Mouse (Mus musculus) forebrain, embryonic 11.5 days (tissue): ENCODE measurements around the gene 4933430I17Rik. TPM values are rescaled to one million over a fixed set of nuclear protein-coding genes. Genes with fewer than 3 reads are reported as not detected.
A peak's percentile ranks its signal among the peaks of the same experiment; 100 is the strongest.

Source experiments
- ATAC-seq: fragments of 200-750 bp; cut with Nextera tagmentation; replicated peaks from 2 replicates; pipeline ENCODE4 v1.8.0; 2017; ENCODE audit warnings: moderate TSS enrichment; ENCODE audit not compliant: low FRiP score
- DNase-seq: peaks from one replicate; pipeline ENCODE4 v3.0.0-alpha.2; 2017; ENCODE audit warnings: low spot score
- H3K27ac ChIP-seq: fragments of 300-500 bp; sonication (generic); 2 replicates; pipeline ENCODE4 v1.5.1; 2014; ENCODE audit warnings: low read depth, low read length
- H3K27me3 ChIP-seq: fragments of 300-500 bp; sonication (generic); 2 replicates; pipeline ENCODE4 v1.6.1; 2014; ENCODE audit warnings: mild to moderate bottlenecking, low read length, mixed read lengths; ENCODE audit not compliant: control insufficient read depth, insufficient read depth
- H3K36me3 ChIP-seq: fragments of 300-500 bp; sonication (generic); 2 replicates; pipeline ENCODE4 v1.6.1; 2014; ENCODE audit warnings: mild to moderate bottlenecking, low read length, moderate library complexity, mixed read lengths; ENCODE audit not compliant: control insufficient read depth, insufficient read depth
- H3K4me1 ChIP-seq: fragments of 300-500 bp; sonication (generic); replicated peaks from 2 replicates; pipeline ENCODE4 v1.6.1; 2014; ENCODE audit warnings: low read length, mixed read lengths; ENCODE audit not compliant: control insufficient read depth, insufficient read depth
- H3K4me2 ChIP-seq: fragments of 300-500 bp; sonication (generic); 2 replicates; pipeline ENCODE4 v1.6.1; 2014; ENCODE audit warnings: low read depth, mild to moderate bottlenecking, low read length, moderate library complexity, mixed read lengths; ENCODE audit not compliant: severe bottlenecking
- H3K4me3 ChIP-seq: fragments of 300-500 bp; sonication (generic); 2 replicates; pipeline ENCODE4 v1.5.1; 2014; ENCODE audit warnings: low read depth, low read length
- H3K9ac ChIP-seq: fragments of 300-500 bp; sonication (generic); 2 replicates; pipeline ENCODE4 v1.6.1; 2014; ENCODE audit warnings: low read length
- H3K9me3 ChIP-seq: fragments of 300-500 bp; sonication (generic); 2 replicates; pipeline ENCODE4 v1.6.1; 2016; ENCODE audit warnings: low read length, mixed read lengths; ENCODE audit not compliant: control insufficient read depth
- whole genome bisulfite sequencing: fragments of 180-500 bp; shearing (Covaris S2); extraction: QIAGEN DNeasy Blood & Tissue Kit; methylation state at CpG from one replicate; pipeline ENCODE4 v1.1.7; 2014; 5-methylcytosine and 5-hydroxymethylcytosine counted together
- polyA plus RNA-seq: library from polyadenylated mRNA; unstranded; fragments of >200 nt; fragmentation: Nextera tagmentation; extraction: Ambion mirVana; gene quantifications from 2 replicates; pipeline ENCODE4 v1.2.1, GENCODE M21; 2014

Gene 4933430I17Rik
- polyA plus RNA-seq, 1 experiment from 2014 or later: 1.1 TPM

DNA sequence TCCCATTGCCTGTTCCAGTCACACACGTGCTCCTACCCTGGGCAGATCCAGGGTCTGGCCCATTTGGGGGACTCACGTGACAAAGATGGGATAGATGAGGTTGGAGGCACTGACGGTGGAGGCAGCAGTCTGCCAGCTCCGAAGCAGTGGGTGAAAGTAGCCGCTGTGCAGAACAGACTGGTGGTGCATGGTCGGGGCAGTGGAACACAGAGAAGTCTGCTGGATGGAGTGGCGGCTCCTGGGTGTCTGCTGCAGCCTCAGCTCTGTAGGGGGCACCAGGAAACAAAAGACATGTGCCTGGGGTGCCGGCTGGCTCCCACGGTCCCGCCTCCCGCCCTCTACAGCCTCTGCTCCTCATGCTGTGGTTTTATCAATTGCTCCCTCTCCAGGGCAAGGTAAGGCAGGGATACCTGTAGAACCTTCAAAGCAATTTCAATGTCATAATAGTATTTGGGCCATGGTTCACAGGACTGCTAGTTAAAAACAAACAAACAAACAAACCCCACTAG, 11.1 kb upstream of the 4933430I17Rik start:
- no peak for DNase-seq
- H3K9ac ChIP-seq: no peak overlapping the region
- no peak overlapping the region for H3K27ac ChIP-seq
- ATAC-seq: no peak
- H3K4me1 ChIP-seq: peaks cover 8% of the 10 kb centered on the region
- no peak overlapping the region for H3K4me2 ChIP-seq
- 52% methylated on average over 10 of the region's 11 CpGs for WGBS
- peaks cover 2% of the 10 kb centered on the region; the same call in 1 of the 2 replicates for H3K36me3 ChIP-seq
- H3K4me3 ChIP-seq: no peak overlapping the region
- no peaks in the 10 kb centered on the region for H3K27me3 ChIP-seq
- H3K9me3 ChIP-seq: no peaks in the 10 kb centered on the region

- peaks cover 2% of the 10 kb centered on the region; the same call in 1 of the 2 replicates for H3K36me3 ChIP-seq
- peaks cover 10% of the 10 kb centered on the region for H3K4me1 ChIP-seq
- no peak overlapping the region for H3K4me3 ChIP-seq
- peak overlapping the region; percentile 24; the same call in 1 of the 2 replicates for H3K4me2 ChIP-seq
- H3K9me3 ChIP-seq: no peaks in the 10 kb centered on the region
- ATAC-seq: no peak
- no peak for DNase-seq
- WGBS: 92% methylated on average over 7 of the region's 7 CpGs
- no peak overlapping the region for H3K9ac ChIP-seq
- H3K27me3 ChIP-seq: no peaks in the 10 kb centered on the region
- no peak overlapping the region for H3K27ac ChIP-seq
Observed at GRCm38 (mm10) chr4:62514995-62515394, 10.2 kb upstream of the 4933430I17Rik start.

DNA sequence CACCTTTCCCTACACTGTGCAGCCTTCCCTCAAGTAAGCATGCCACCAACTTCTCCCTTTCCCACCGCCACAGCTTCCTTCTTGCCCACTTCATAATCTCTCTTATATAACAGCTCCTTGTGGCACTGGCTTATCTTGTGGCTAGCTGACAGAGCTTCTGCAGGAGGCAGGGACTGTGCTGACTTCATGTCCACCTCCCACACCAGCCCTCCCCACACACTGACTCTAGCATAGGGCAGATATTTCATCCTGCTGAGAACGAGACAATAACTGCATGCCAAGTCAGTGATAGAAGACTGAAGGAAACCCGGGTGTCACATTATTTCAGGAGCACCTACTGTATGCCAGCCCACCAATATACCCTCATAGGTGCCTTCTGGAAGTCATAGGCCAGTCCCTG, 9.7 kb upstream of the 4933430I17Rik start:
- ATAC-seq: no peak
- WGBS: 86% methylated on average over 3 of the region's 3 CpGs
- Histone ChIP-seq H3K4me3 (peak overlapping the region; percentile 5; the same call in 1 of the 2 replicates), H3K9ac (peak overlapping the region; percentile 16; the same call in 1 of the 2 replicates), H3K4me1 (peaks cover 10% of the 10 kb centered on the region), H3K36me3 (peaks cover 2% of the 10 kb centered on the region; the same call in 1 of the 2 replicates), H3K9me3 (no peaks in the 10 kb centered on the region), H3K4me2 (no peak overlapping the region), H3K27ac (no peak overlapping the region), H3K27me3 (no peaks in the 10 kb centered on the region)
- DNase-seq: no peak

GRCm38 (mm10) chr4:62516079-62516478, 9.1 kb upstream of the 4933430I17Rik start:
- peaks cover 2% of the 10 kb centered on the region; the same call in 1 of the 2 replicates for H3K36me3 ChIP-seq
- 53% methylated on average over 2 of the region's 2 CpGs for WGBS
- 0 out of 2 replicates have a peak overlapping the region, but pooled peaks have one; percentile 18 for H3K27ac ChIP-seq
- no peaks in the 10 kb centered on the region for H3K9me3 ChIP-seq
- H3K4me1 ChIP-seq: peaks cover 10% of the 10 kb centered on the region
- no peaks in the 10 kb centered on the region for H3K27me3 ChIP-seq
- H3K9ac ChIP-seq: peak overlapping the region; percentile 16; the same call in 1 of the 2 replicates
- DNase-seq (no peak), ATAC-seq (no peak)
- H3K4me2 ChIP-seq: no peak overlapping the region
- peak overlapping the region; percentile 5; the same call in 1 of the 2 replicates for H3K4me3 ChIP-seq

DNA sequence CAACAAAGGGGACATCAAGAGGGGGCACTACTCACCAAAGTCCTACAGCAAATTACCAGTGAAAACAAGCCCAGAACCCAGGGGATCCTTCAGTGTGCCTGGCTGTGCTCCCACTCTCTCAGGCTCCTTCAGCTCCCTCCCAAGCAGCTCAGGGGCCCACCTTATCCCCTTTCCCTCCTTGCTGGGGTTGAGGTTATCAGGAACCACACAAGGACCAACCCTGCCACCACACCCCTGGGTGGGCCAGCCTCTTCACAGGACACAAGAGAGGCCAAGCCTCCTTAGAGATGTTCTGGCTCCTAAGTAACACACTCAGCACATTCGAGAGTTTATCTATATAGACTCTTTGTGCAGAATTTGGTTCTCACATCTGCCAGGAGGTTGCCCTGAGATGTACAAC, 8.6 kb upstream of the 4933430I17Rik start:
- Histone ChIP-seq H3K36me3 (peaks cover 2% of the 10 kb centered on the region; the same call in 1 of the 2 replicates), H3K9ac (no peak overlapping the region), H3K27me3 (no peaks in the 10 kb centered on the region), H3K4me3 (no peak overlapping the region), H3K4me2 (no peak overlapping the region), H3K9me3 (no peaks in the 10 kb centered on the region), H3K27ac (no peak overlapping the region), H3K4me1 (peaks cover 10% of the 10 kb centered on the region)
- no peak for DNase-seq
- WGBS: 79% methylated on average over 1 of the region's 1 CpGs
- ATAC-seq: no peak

DNA sequence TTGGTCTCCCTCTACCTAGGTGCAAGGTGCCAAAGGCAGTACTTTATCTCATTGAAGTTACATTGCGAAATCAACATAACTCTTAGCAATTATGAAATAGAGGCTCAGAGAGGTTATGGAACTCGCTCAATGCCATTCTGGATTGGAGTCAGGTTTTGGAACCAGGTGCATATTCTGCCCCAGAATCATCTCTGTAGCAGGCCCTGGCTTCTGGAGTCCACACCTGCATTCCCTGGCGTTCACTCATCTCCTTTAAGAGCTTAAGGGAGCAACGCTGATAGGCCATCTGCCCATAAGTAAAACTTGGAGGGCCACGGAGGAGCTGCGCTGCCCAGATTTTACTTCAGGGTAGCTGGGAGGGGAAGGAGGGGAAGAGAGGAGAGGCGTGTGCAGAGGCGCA, 8.1 kb upstream of the 4933430I17Rik start:
- H3K4me1 ChIP-seq: peaks cover 10% of the 10 kb centered on the region
- no peak overlapping the region for H3K27ac ChIP-seq
- H3K9me3 ChIP-seq: no peaks in the 10 kb centered on the region
- H3K4me3 ChIP-seq: no peak overlapping the region
- DNase-seq (no peak), ATAC-seq (no peak)
- H3K9ac ChIP-seq: 0 out of 2 replicates have a peak overlapping the region, but pooled peaks have one; percentile 23
- 90% methylated on average over 8 of the region's 8 CpGs for WGBS
- peaks cover 2% of the 10 kb centered on the region; the same call in 1 of the 2 replicates for H3K36me3 ChIP-seq
- no peaks in the 10 kb centered on the region for H3K27me3 ChIP-seq
- no peak overlapping the region for H3K4me2 ChIP-seq

DNA sequence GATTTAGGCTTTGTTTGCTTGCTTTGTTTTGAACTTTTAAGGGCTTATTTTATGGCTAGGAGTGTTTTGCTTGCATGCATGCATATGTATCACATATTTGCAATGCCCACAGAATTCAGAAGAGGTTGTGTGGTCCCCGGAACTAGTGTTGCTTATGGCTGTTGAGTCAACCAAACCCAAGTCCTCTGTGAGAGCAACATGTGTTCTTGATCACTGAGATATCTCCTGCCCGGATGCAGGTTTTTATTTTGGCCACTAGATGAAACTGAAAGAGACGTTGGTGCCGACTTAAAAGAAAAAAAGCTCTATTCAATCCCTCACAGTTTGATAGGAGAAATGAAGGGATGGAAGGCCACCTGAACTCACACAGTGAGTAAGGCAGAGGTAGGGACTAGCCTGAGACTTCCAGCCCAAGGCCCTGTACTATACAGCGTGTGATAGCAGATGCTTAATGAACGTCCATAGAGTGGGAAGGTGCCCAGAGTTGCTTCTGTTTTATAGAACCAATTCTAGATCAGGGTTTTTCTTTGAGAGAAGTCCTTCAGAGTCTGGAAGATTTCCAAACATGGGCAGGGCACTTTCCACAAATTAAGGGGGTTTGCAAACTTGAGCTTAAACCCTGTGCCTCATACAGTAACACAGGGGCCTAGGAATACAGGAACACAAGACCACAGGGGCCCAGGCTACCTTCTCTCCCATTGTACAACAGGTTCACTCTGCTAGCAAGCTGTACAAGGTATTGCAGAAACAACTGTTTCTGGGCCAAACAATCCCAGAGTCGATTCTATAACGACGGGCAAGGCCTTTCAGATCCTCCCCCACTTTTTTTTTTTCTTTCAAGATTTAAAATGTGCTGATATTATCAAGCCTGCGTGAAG, 7.4 kb upstream of the 4933430I17Rik start:
- no peak overlapping the region for H3K27ac ChIP-seq
- no peak for DNase-seq
- peaks cover 2% of the 10 kb centered on the region; the same call in 1 of the 2 replicates for H3K36me3 ChIP-seq
- peak overlapping the region; percentile 76; the same call in 1 of the 2 replicates for H3K4me2 ChIP-seq
- H3K9me3 ChIP-seq: no peaks in the 10 kb centered on the region
- WGBS: 83% methylated on average over 10 of the region's 10 CpGs
- peaks cover 10% of the 10 kb centered on the region for H3K4me1 ChIP-seq
- H3K4me3 ChIP-seq: peak overlapping the region; percentile 66; the same call in 1 of the 2 replicates
- ATAC-seq: no peak
- H3K27me3 ChIP-seq: no peaks in the 10 kb centered on the region
- H3K9ac ChIP-seq: peak overlapping the region; percentile 82; the same call in 1 of the 2 replicates

GRCm38 (mm10) chr4:62518416-62519121, 6.6 kb upstream of the 4933430I17Rik start:
- Histone ChIP-seq H3K9ac (peak overlapping the region; percentile 82), H3K4me2 (peak overlapping the region; percentile 76), H3K9me3 (no peaks in the 10 kb centered on the region), H3K27me3 (no peaks in the 10 kb centered on the region), H3K4me1 (peaks cover 10% of the 10 kb centered on the region), H3K4me3 (peak overlapping the region; percentile 66), H3K36me3 (no peaks in the 10 kb centered on the region), H3K27ac (no peak overlapping the region)
- 55% methylated on average over 13 of the region's 13 CpGs for WGBS
- DNase-seq (no peak), ATAC-seq (no peak; the same call in 1 of the 2 replicates)
